Mouse (Mus musculus): ENCODE data around the gene Gabrb1. TPM values are rescaled to one million over a fixed set of nuclear protein-coding genes. Genes with fewer than 3 reads are reported as not detected.

The Gabrb1 gene
- polyA plus RNA-seq (2015; fragmentation: Nextera tagmentation; extraction: Ambion mirVana) = 0.14 and 0.26 TPM in 2 replicates

GRCm38 (mm10) chr5:71657482-71658114 is at the start of gene Gabrb1:
Gene Gabrb1 (plus strand): TSS chr5:71658113.
- Histone ChIP-seq H3K4me1 (peaks cover 10% of the 10 kb centered on the region; the same call in 1 of the 2 replicates), H3K4me3 (peak within 1 kb of the TSS; percentile 52), H3K9me3 (no peaks in the 10 kb centered on the region), H3K27ac (no peak within 1 kb of the TSS), H3K4me2 (peak within 1 kb of the TSS; percentile 98), H3K27me3 (peaks cover 22% of the 10 kb centered on the region), H3K36me3 (no peaks in the 10 kb centered on the region), H3K9ac (peak within 1 kb of the TSS; percentile 22; the same call in 1 of the 2 replicates)
- WGBS = under 1% methylated on average over 49 of the region's 49 CpGs
- peak; percentile 88 for ATAC-seq (ENCODE audit: borderline replicate concordance, extremely low read depth, low FRiP score, low TSS enrichment)

GRCm38 (mm10) chr5:71608735-71609134 is 49.2 kb upstream of the Gabrb1 start:
- H3K27me3 ChIP-seq = no peaks in the 10 kb centered on the region
- no peak overlapping the region for H3K4me3 ChIP-seq
- WGBS = 69% methylated on average over 1 of the region's 1 CpGs
- H3K9me3 ChIP-seq = no peaks in the 10 kb centered on the region
- H3K9ac ChIP-seq = no peak overlapping the region
- H3K4me2 ChIP-seq = no peak overlapping the region
- no peak overlapping the region for H3K27ac ChIP-seq
- no peaks in the 10 kb centered on the region for H3K4me1 ChIP-seq
- no peak for ATAC-seq (ENCODE audit: borderline replicate concordance, extremely low read depth, low FRiP score, low TSS enrichment)
- no peaks in the 10 kb centered on the region for H3K36me3 ChIP-seq

- H3K36me3 ChIP-seq = no peaks in the 10 kb centered on the region
- no peaks in the 10 kb centered on the region for H3K4me1 ChIP-seq
- H3K9me3 ChIP-seq = no peaks in the 10 kb centered on the region
- H3K27me3 ChIP-seq = no peaks in the 10 kb centered on the region
- ATAC-seq (ENCODE audit: borderline replicate concordance, extremely low read depth, low FRiP score, low TSS enrichment) = no peak
- H3K9ac ChIP-seq = no peak overlapping the region
- no peak overlapping the region for H3K27ac ChIP-seq
- no peak overlapping the region for H3K4me3 ChIP-seq
- WGBS = 92% methylated on average over 1 of the region's 1 CpGs
- no peak overlapping the region for H3K4me2 ChIP-seq
These were observed 43.6 kb upstream of the Gabrb1 start for GRCm38 (mm10) chr5:71614311-71614710.

- H3K4me3 ChIP-seq = no peak overlapping the region
- H3K9ac ChIP-seq = no peak overlapping the region
- no peaks in the 10 kb centered on the region for H3K36me3 ChIP-seq
- no peaks in the 10 kb centered on the region for H3K27me3 ChIP-seq
- no peak for ATAC-seq (ENCODE audit: borderline replicate concordance, extremely low read depth, low FRiP score, low TSS enrichment)
- no peak overlapping the region for H3K4me2 ChIP-seq
- H3K9me3 ChIP-seq = no peaks in the 10 kb centered on the region
- no peak overlapping the region for H3K27ac ChIP-seq
- 55% methylated on average over 4 of the region's 4 CpGs for WGBS
- no peaks in the 10 kb centered on the region for H3K4me1 ChIP-seq
These were observed 41.2 kb upstream of the Gabrb1 start for GRCm38 (mm10) chr5:71616734-71617133.

GRCm38 (mm10) chr5:71627820-71628219 is 30.1 kb upstream of the Gabrb1 start:
- whole genome bisulfite sequencing = 81% methylated on average over 3 of the region's 3 CpGs
- no peaks in the 10 kb centered on the region for H3K36me3 ChIP-seq
- ATAC-seq (ENCODE audit: borderline replicate concordance, extremely low read depth, low FRiP score, low TSS enrichment) = no peak
- no peaks in the 10 kb centered on the region for H3K9me3 ChIP-seq
- no peak overlapping the region for H3K27ac ChIP-seq
- H3K4me3 ChIP-seq = no peak overlapping the region
- H3K9ac ChIP-seq = no peak overlapping the region
- no peaks in the 10 kb centered on the region for H3K4me1 ChIP-seq
- no peak overlapping the region for H3K4me2 ChIP-seq
- no peaks in the 10 kb centered on the region for H3K27me3 ChIP-seq

- ATAC-seq (ENCODE audit: borderline replicate concordance, extremely low read depth, low FRiP score, low TSS enrichment) = no peak
- whole genome bisulfite sequencing = 84% methylated on average over 10 of the region's 10 CpGs
- Histone ChIP-seq H3K27me3 (no peaks in the 10 kb centered on the region), H3K9me3 (no peaks in the 10 kb centered on the region), H3K36me3 (no peaks in the 10 kb centered on the region), H3K9ac (no peak overlapping the region), H3K4me1 (no peaks in the 10 kb centered on the region), H3K4me2 (no peak overlapping the region), H3K4me3 (no peak overlapping the region), H3K27ac (no peak overlapping the region)
These were observed 18.1 kb upstream of the Gabrb1 start for GRCm38 (mm10) chr5:71639804-71640203.

- no peak overlapping the region for H3K9ac ChIP-seq
- no peaks in the 10 kb centered on the region for H3K27me3 ChIP-seq
- no peaks in the 10 kb centered on the region for H3K9me3 ChIP-seq
- H3K4me2 ChIP-seq = no peak overlapping the region
- H3K27ac ChIP-seq = no peak overlapping the region
- 84% methylated on average over 2 of the region's 2 CpGs for WGBS
- H3K4me3 ChIP-seq = no peak overlapping the region
- no peaks in the 10 kb centered on the region for H3K4me1 ChIP-seq
- ATAC-seq (ENCODE audit: borderline replicate concordance, extremely low read depth, low FRiP score, low TSS enrichment) = no peak
- H3K36me3 ChIP-seq = no peaks in the 10 kb centered on the region
These were observed 9.8 kb upstream of the Gabrb1 start for GRCm38 (mm10) chr5:71648108-71648507.

GRCm38 (mm10) chr5:71654056-71654455 is 3.9 kb upstream of the Gabrb1 start:
- H3K4me3 ChIP-seq = no peak overlapping the region
- H3K4me1 ChIP-seq = peaks cover 10% of the 10 kb centered on the region; the same call in 1 of the 2 replicates
- no peak overlapping the region for H3K27ac ChIP-seq
- WGBS = 68% methylated on average over 5 of the region's 5 CpGs
- H3K9ac ChIP-seq = no peak overlapping the region
- ATAC-seq (ENCODE audit: borderline replicate concordance, extremely low read depth, low FRiP score, low TSS enrichment) = no peak
- H3K4me2 ChIP-seq = no peak overlapping the region
- no peaks in the 10 kb centered on the region for H3K36me3 ChIP-seq
- peaks cover 22% of the 10 kb centered on the region for H3K27me3 ChIP-seq
- H3K9me3 ChIP-seq = no peaks in the 10 kb centered on the region

- Histone ChIP-seq H3K4me2 (peak overlapping the region; percentile 98), H3K9ac (no peak overlapping the region), H3K9me3 (no peaks in the 10 kb centered on the region), H3K4me3 (peak overlapping the region; percentile 52), H3K4me1 (peaks cover 10% of the 10 kb centered on the region; the same call in 1 of the 2 replicates), H3K36me3 (no peaks in the 10 kb centered on the region), H3K27ac (no peak overlapping the region), H3K27me3 (peaks cover 22% of the 10 kb centered on the region)
- 6% methylated on average over 10 of the region's 10 CpGs for WGBS
- no peak for ATAC-seq (ENCODE audit: borderline replicate concordance, extremely low read depth, low FRiP score, low TSS enrichment)
These were observed 1.1 kb upstream of the Gabrb1 start for GRCm38 (mm10) chr5:71656771-71657170.

- Histone ChIP-seq H3K9me3 (no peaks in the 10 kb centered on the region), H3K4me2 (peak within 1 kb of the TSS; percentile 98), H3K36me3 (no peaks in the 10 kb centered on the region), H3K9ac (peak within 1 kb of the TSS; percentile 22; the same call in 1 of the 2 replicates), H3K4me3 (peak within 1 kb of the TSS; percentile 52), H3K27ac (no peak within 1 kb of the TSS), H3K4me1 (peaks cover 10% of the 10 kb centered on the region; the same call in 1 of the 2 replicates), H3K27me3 (peaks cover 22% of the 10 kb centered on the region)
- ATAC-seq (ENCODE audit: borderline replicate concordance, extremely low read depth, low FRiP score, low TSS enrichment) = peak; percentile 60
- WGBS = 0% methylated on average over 15 of the region's 15 CpGs
These were observed 193 bp downstream of the Gabrb1 start, which contains the start of gene Gabra4 for GRCm38 (mm10) chr5:71658115-71658497. Gene Gabra4 (minus strand): TSS chr5:71658308.

GRCm38 (mm10) chr5:71665593-71665992 is 7.7 kb downstream of the Gabrb1 start:
- Histone ChIP-seq H3K4me2 (no peak overlapping the region), H3K27ac (no peak overlapping the region), H3K36me3 (no peaks in the 10 kb centered on the region), H3K4me3 (no peak overlapping the region), H3K4me1 (no peaks in the 10 kb centered on the region), H3K27me3 (no peaks in the 10 kb centered on the region), H3K9ac (no peak overlapping the region), H3K9me3 (no peaks in the 10 kb centered on the region)
- ATAC-seq (ENCODE audit: borderline replicate concordance, extremely low read depth, low FRiP score, low TSS enrichment) = no peak
- whole genome bisulfite sequencing = 44% methylated on average over 4 of the region's 4 CpGs

- peak overlapping the region; percentile 46 for H3K4me3 ChIP-seq
- no peak for ATAC-seq (ENCODE audit: borderline replicate concordance, extremely low read depth, low FRiP score, low TSS enrichment)
- H3K9me3 ChIP-seq = no peaks in the 10 kb centered on the region
- H3K9ac ChIP-seq = no peak overlapping the region
- peak overlapping the region; percentile 85 for H3K4me2 ChIP-seq
- peaks cover 4% of the 10 kb centered on the region; the same call in 1 of the 2 replicates for H3K4me1 ChIP-seq
- H3K27ac ChIP-seq = no peak overlapping the region
- H3K36me3 ChIP-seq = no peaks in the 10 kb centered on the region
- H3K27me3 ChIP-seq = peaks cover 20% of the 10 kb centered on the region
- 2% methylated on average over 19 of the region's 19 CpGs for WGBS
These were observed 42.0 kb downstream of the Gabrb1 start for GRCm38 (mm10) chr5:71699696-71700467.

Data from lung, embryonic 15.5 days (tissue).